Mouse (Mus musculus): ENCODE measurements around the gene Ccsap. TPM values are rescaled to one million over a fixed set of nuclear protein-coding genes. Genes with fewer than 3 reads are reported as not detected.

Gene Ccsap
- polyA plus RNA-seq, 1 experiment = not detected

- TF ChIP-seq POLR2A (IDR thresholded peaks at IDR 0.05; ENCODE audit: insufficient read depth, low read depth, low read length) = no peak
- no peak for TF ChIP-seq CTCF (IDR thresholded peaks at IDR 0.05; ENCODE audit: insufficient read depth, low read depth, low read length)
- 57% methylated on average over 15 of the region's 15 CpGs for WGBS
- Histone ChIP-seq H3K27ac (ENCODE audit: insufficient read depth, low read depth, low read length) (no peak within 1 kb of the TSS), H3K4me1 (ENCODE audit: control insufficient read depth, insufficient read depth, low read length) (peaks cover 33% of the 10 kb centered on the region), H3K4me3 (ENCODE audit: insufficient read depth, low read depth, low read length) (no peak within 1 kb of the TSS)
These were observed 34.6 kb upstream of the Ccsap start, which contains the start of gene Acta1 for GRCm38 (mm10) chr8:123894502-123895097. Gene Acta1, minus strand, starts transcription at chr8:123894751.

- Histone ChIP-seq H3K4me1 (ENCODE audit: control insufficient read depth, insufficient read depth, low read length) (peaks cover 33% of the 10 kb centered on the region), H3K4me3 (ENCODE audit: insufficient read depth, low read depth, low read length) (no peak overlapping the region), H3K27ac (ENCODE audit: insufficient read depth, low read depth, low read length) (no peak overlapping the region)
- WGBS = 91% methylated on average over 11 of the region's 11 CpGs
- no peak for TF ChIP-seq POLR2A (IDR thresholded peaks at IDR 0.05; ENCODE audit: insufficient read depth, low read depth, low read length)
- no peak for TF ChIP-seq CTCF (IDR thresholded peaks at IDR 0.05; ENCODE audit: insufficient read depth, low read depth, low read length)
These were observed 33.4 kb upstream of the Ccsap start for GRCm38 (mm10) chr8:123893413-123893812.

GRCm38 (mm10) chr8:123892586-123893155, 32.7 kb upstream of the Ccsap start:
- Histone ChIP-seq H3K4me1 (ENCODE audit: control insufficient read depth, insufficient read depth, low read length) (peaks cover 33% of the 10 kb centered on the region), H3K27ac (ENCODE audit: insufficient read depth, low read depth, low read length) (peak overlapping the region; percentile 90), H3K4me3 (ENCODE audit: insufficient read depth, low read depth, low read length) (peak overlapping the region; percentile 49)
- 20% methylated on average over 30 of the region's 30 CpGs for WGBS
- TF ChIP-seq CTCF (IDR thresholded peaks at IDR 0.05; ENCODE audit: insufficient read depth, low read depth, low read length) (no peak), POLR2A (IDR thresholded peaks at IDR 0.05; ENCODE audit: insufficient read depth, low read depth, low read length) (no peak)

GRCm38 (mm10) chr8:123891883-123892585, 32.0 kb upstream of the Ccsap start:
- under 1% methylated on average over 49 of the region's 49 CpGs for WGBS
- TF ChIP-seq CTCF (IDR thresholded peaks at IDR 0.05; ENCODE audit: insufficient read depth, low read depth, low read length) (no peak), POLR2A (IDR thresholded peaks at IDR 0.05; ENCODE audit: insufficient read depth, low read depth, low read length) (peak; percentile 90)
- H3K4me1 ChIP-seq (ENCODE audit: control insufficient read depth, insufficient read depth, low read length) = peaks cover 33% of the 10 kb centered on the region
- H3K27ac ChIP-seq (ENCODE audit: insufficient read depth, low read depth, low read length) = peak overlapping the region; percentile 90
- peak overlapping the region; percentile 49 for H3K4me3 ChIP-seq (ENCODE audit: insufficient read depth, low read depth, low read length)

GRCm38 (mm10) chr8:123891271-123891670, 31.3 kb upstream of the Ccsap start:
- peak overlapping the region; percentile 90 for H3K27ac ChIP-seq (ENCODE audit: insufficient read depth, low read depth, low read length)
- peaks cover 31% of the 10 kb centered on the region for H3K4me1 ChIP-seq (ENCODE audit: control insufficient read depth, insufficient read depth, low read length)
- H3K4me3 ChIP-seq (ENCODE audit: insufficient read depth, low read depth, low read length) = peak overlapping the region; percentile 49
- 6% methylated on average over 11 of the region's 11 CpGs for WGBS
- TF ChIP-seq CTCF (IDR thresholded peaks at IDR 0.05; ENCODE audit: insufficient read depth, low read depth, low read length) = no peak
- TF ChIP-seq POLR2A (IDR thresholded peaks at IDR 0.05; ENCODE audit: insufficient read depth, low read depth, low read length) = no peak

- TF ChIP-seq POLR2A (IDR thresholded peaks at IDR 0.05; ENCODE audit: insufficient read depth, low read depth, low read length) = no peak
- no peak for TF ChIP-seq CTCF (IDR thresholded peaks at IDR 0.05; ENCODE audit: insufficient read depth, low read depth, low read length)
- no peak overlapping the region for H3K27ac ChIP-seq (ENCODE audit: insufficient read depth, low read depth, low read length)
- WGBS = 68% methylated on average over 4 of the region's 4 CpGs
- H3K4me3 ChIP-seq (ENCODE audit: insufficient read depth, low read depth, low read length) = no peak overlapping the region
- H3K4me1 ChIP-seq (ENCODE audit: control insufficient read depth, insufficient read depth, low read length) = peaks cover 36% of the 10 kb centered on the region
These were observed 29.8 kb upstream of the Ccsap start for GRCm38 (mm10) chr8:123889797-123890196.

GRCm38 (mm10) chr8:123887956-123888355, 27.9 kb upstream of the Ccsap start:
- 81% methylated on average over 2 of the region's 2 CpGs for WGBS
- Histone ChIP-seq H3K27ac (ENCODE audit: insufficient read depth, low read depth, low read length) (no peak overlapping the region), H3K4me1 (ENCODE audit: control insufficient read depth, insufficient read depth, low read length) (peaks cover 48% of the 10 kb centered on the region), H3K4me3 (ENCODE audit: insufficient read depth, low read depth, low read length) (no peak overlapping the region)
- TF ChIP-seq POLR2A (IDR thresholded peaks at IDR 0.05; ENCODE audit: insufficient read depth, low read depth, low read length) = no peak
- TF ChIP-seq CTCF (IDR thresholded peaks at IDR 0.05; ENCODE audit: insufficient read depth, low read depth, low read length) = no peak

- Histone ChIP-seq H3K27ac (ENCODE audit: insufficient read depth, low read depth, low read length) (no peak overlapping the region), H3K4me1 (ENCODE audit: control insufficient read depth, insufficient read depth, low read length) (peaks cover 47% of the 10 kb centered on the region), H3K4me3 (ENCODE audit: insufficient read depth, low read depth, low read length) (no peak overlapping the region)
- TF ChIP-seq CTCF (IDR thresholded peaks at IDR 0.05; ENCODE audit: insufficient read depth, low read depth, low read length) (no peak), POLR2A (IDR thresholded peaks at IDR 0.05; ENCODE audit: insufficient read depth, low read depth, low read length) (no peak)
- WGBS = 75% methylated on average over 4 of the region's 4 CpGs
These were observed 27.2 kb upstream of the Ccsap start for GRCm38 (mm10) chr8:123887163-123887562.
